Mouse (Mus musculus) midbrain, embryonic 15.5 days (tissue): ENCODE measurements around the gene Sucnr1. TPM values are rescaled to one million over a fixed set of nuclear protein-coding genes. Genes with fewer than 3 reads are reported as not detected.

Experiments
- ATAC-seq: fragments of 200-750 bp; cut with Nextera tagmentation; replicated peaks from 2 replicates; pipeline ENCODE4 v1.8.0; 2017; ENCODE audit warnings: moderate TSS enrichment
- H3K27ac ChIP-seq: fragments of 300-500 bp; sonication (generic); 2 replicates; pipeline ENCODE4 v1.5.1; 2015; ENCODE audit warnings: mild to moderate bottlenecking, inconsistent platforms
- H3K27me3 ChIP-seq: fragments of 300-500 bp; sonication (generic); replicated peaks from 2 replicates; pipeline ENCODE4 v1.6.1; 2015; ENCODE audit warnings: inconsistent platforms
- H3K36me3 ChIP-seq: fragments of 300-500 bp; sonication (generic); replicated peaks from 2 replicates; pipeline ENCODE4 v1.6.1; 2015; ENCODE audit warnings: inconsistent platforms
- H3K4me1 ChIP-seq: fragments of 300-500 bp; sonication (generic); 2 replicates; pipeline ENCODE4 v1.6.1; 2015; ENCODE audit warnings: inconsistent platforms
- H3K4me2 ChIP-seq: fragments of 300-500 bp; sonication (generic); 2 replicates; pipeline ENCODE4 v1.6.1; 2015; ENCODE audit warnings: inconsistent platforms, mild to moderate bottlenecking, moderate library complexity
- H3K4me3 ChIP-seq: fragments of 300-500 bp; sonication (generic); 2 replicates; pipeline ENCODE4 v1.5.1; 2015; ENCODE audit warnings: mild to moderate bottlenecking, inconsistent platforms
- H3K9ac ChIP-seq: fragments of 300-500 bp; sonication (generic); 2 replicates; pipeline ENCODE4 v1.6.1; 2015; ENCODE audit warnings: mild to moderate bottlenecking, inconsistent platforms
- H3K9me3 ChIP-seq: fragments of 300-500 bp; sonication (generic); 2 replicates; pipeline ENCODE4 v1.6.1; 2016; ENCODE audit warnings: inconsistent platforms
- WGBS: fragments of 180-500 bp; shearing (Covaris S2); methylation state at CpG from one replicate; pipeline ENCODE4 v1.1.7; 2015; ENCODE audit warnings: mixed read lengths; 5-methylcytosine and 5-hydroxymethylcytosine counted together
- polyA plus RNA-seq: library from polyadenylated mRNA; unstranded; fragments of >200 nt; fragmentation: Nextera tagmentation; extraction: Ambion mirVana; gene quantifications from 2 replicates; pipeline ENCODE4 v1.2.1, GENCODE M21; 2015

Sucnr1 gene
- polyA plus RNA-seq, 1 experiment from 2014 or later: not detected

DNA sequence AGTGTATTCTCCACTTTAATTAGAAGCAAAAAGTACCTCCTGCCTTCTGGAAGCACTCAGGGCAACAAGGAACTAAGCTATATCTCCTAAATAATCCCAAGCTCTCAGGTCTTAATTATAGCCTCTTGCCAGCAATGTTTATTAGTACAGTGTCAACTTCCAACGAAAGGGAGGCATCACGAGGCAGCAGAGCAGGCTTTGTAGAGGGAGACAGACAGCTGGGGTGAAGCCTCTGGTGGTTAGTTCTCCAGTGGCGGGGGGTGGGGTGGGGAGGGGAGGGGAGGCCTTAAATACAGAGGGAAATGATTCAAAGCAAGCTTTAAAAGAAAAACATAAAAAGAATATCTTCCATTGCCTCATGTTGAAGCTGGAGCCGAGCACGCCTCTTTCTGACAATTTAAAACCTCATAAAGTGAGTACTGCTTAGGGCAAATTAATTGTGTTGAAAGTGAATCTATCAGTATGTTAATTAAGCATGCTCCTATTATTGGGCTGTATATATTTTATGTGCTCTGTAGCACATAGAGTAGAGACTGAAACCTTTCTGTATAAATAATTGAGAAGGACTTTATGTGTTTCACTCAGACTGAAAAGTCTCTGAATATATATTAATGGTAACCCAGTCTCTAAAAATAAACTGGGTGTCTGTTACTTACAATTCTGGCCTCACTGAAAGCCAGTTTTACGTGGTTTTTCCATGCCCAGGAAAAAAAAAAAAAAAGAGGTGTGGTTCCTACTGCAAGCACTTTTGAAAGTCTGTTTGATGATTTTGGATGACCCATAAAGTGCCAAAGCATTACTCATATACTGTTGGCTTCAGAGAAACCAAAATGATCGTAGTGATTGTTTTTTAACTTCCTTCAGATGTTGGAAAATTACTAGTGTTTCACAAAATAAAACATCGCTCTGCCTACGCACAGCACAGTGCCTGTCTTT is 42.5 kb downstream of the Sucnr1 start:
- no peaks in the 10 kb centered on the region for H3K4me1 ChIP-seq
- no peak overlapping the region for H3K27ac ChIP-seq
- H3K9ac ChIP-seq: no peak overlapping the region
- H3K27me3 ChIP-seq: no peaks in the 10 kb centered on the region
- no peak overlapping the region for H3K4me2 ChIP-seq
- peak; percentile 83 for ATAC-seq
- H3K36me3 ChIP-seq: no peaks in the 10 kb centered on the region
- WGBS: 53% methylated on average over 9 of the region's 9 CpGs
- no peaks in the 10 kb centered on the region for H3K9me3 ChIP-seq
- no peak overlapping the region for H3K4me3 ChIP-seq

GRCm38 (mm10) chr3:60126564-60126963 is 44.9 kb downstream of the Sucnr1 start:
- no peak overlapping the region for H3K27ac ChIP-seq
- H3K36me3 ChIP-seq: no peaks in the 10 kb centered on the region
- no peaks in the 10 kb centered on the region for H3K4me1 ChIP-seq
- ATAC-seq: no peak
- no peaks in the 10 kb centered on the region for H3K27me3 ChIP-seq
- no peak overlapping the region for H3K4me3 ChIP-seq
- H3K4me2 ChIP-seq: no peak overlapping the region
- no peaks in the 10 kb centered on the region for H3K9me3 ChIP-seq
- WGBS: 92% methylated on average over 2 of the region's 2 CpGs
- H3K9ac ChIP-seq: no peak overlapping the region

DNA sequence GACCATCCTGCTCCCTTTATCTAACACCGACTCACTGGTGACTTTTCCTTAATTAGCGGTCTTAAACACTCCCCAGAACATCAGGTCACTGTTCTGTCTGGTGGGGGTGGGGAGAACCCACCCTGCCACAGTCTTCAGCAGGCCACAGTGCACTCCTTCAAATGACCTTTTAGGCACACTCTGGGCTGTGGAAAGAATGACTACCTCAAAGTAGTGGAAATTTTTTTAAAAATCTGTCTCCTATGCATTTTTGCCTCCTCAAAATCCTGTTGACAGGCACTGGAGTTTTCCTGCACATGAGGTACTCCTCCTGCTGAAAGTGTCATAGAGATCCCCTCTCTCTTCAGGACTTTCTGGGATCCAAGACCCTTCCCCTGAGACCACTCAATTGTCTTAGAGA is 46.6 kb downstream of the Sucnr1 start:
- Histone ChIP-seq H3K36me3 (no peaks in the 10 kb centered on the region), H3K27me3 (no peaks in the 10 kb centered on the region), H3K4me3 (no peak overlapping the region), H3K9me3 (no peaks in the 10 kb centered on the region), H3K4me1 (no peaks in the 10 kb centered on the region), H3K4me2 (no peak overlapping the region), H3K27ac (no peak overlapping the region), H3K9ac (no peak overlapping the region)
- ATAC-seq: no peak
- 77% methylated on average over 2 of the region's 2 CpGs for WGBS

GRCm38 (mm10) chr3:60135801-60136200 is 54.1 kb downstream of the Sucnr1 start:
- Histone ChIP-seq H3K4me1 (no peaks in the 10 kb centered on the region), H3K9ac (no peak overlapping the region), H3K27me3 (no peaks in the 10 kb centered on the region), H3K36me3 (no peaks in the 10 kb centered on the region), H3K4me2 (no peak overlapping the region), H3K9me3 (no peaks in the 10 kb centered on the region), H3K4me3 (no peak overlapping the region), H3K27ac (no peak overlapping the region)
- 71% methylated on average over 2 of the region's 2 CpGs for WGBS
- ATAC-seq: no peak

Other genes with a start within 250 kb of the Sucnr1 start
- not detected in 2 replicates for gene Gm8298, start 220.8 kb upstream of the Sucnr1 start, polyA plus RNA-seq
- gene C130079G13Rik, start 156.7 kb upstream of the Sucnr1 start, polyA plus RNA-seq: not detected in 2 replicates
- not detected in 2 replicates for gene Aadacl2, start 75.1 kb upstream of the Sucnr1 start, polyA plus RNA-seq
- gene Aadac, start 56.2 kb upstream of the Sucnr1 start, polyA plus RNA-seq: 0.26 TPM in 1 of 2 replicates, not detected in the other